Mouse (Mus musculus) lung, postnatal 0 days (tissue): Measurements from ENCODE around the gene Gnao1.

Experiments used
- CTCF ChIP-seq: IDR thresholded peaks from 2 replicates; pipeline ENCODE4 v1.5.1; 2016; ENCODE audit warnings: antibody characterized with exemption, mild to moderate bottlenecking
- EP300 ChIP-seq: IDR thresholded peaks from 2 replicates; pipeline ENCODE4 v1.6.1; 2016; ENCODE audit warnings: antibody characterized with exemption, mild to moderate bottlenecking, control low read depth

DNA sequence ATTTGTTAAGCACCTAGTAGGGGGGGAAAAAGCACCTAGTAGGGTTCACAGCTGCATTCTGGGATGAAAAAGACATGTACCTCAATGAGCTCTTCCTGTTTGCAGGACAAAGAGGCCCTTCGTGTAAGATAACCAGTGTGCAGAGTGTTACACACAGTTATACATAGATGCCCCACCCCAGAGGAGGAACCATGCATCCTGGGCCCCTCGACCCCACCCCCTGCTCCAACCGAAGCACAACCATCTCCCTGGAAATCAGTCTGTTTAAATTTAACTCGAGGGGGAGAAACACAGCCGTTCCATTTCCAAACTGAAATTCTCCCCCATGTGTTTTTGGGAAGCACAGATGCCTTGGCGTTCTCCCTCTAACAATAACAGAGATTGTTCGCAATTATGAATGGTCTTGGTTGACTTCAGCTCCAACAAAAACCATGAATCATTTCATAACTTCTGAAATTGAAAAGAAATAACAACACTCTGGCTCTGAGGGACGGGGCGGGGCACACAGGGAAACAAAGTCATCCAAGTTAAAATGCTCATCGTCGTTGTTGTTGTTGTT lies 42.4 kb downstream of the Gnao1 start:
- TF ChIP-seq EP300 (no peak), CTCF (no peak)
